Mouse (Mus musculus) c-Kit-positive CD71-positive TER-119-positive erythroid progenitor cells, embryonic 14.5 days (primary cell): ENCODE measurements around the gene Gm11437.

ENCODE experiments used
- DNase-seq: peaks from one replicate; pipeline ENCODE4 v3.0.0-alpha.2; 2013; ENCODE audit warnings: low spot score

Gene Gm11437

GRCm38 (mm10) chr11:84167046-84167526 lies at the start of gene Gm11437:
Gene Gm11437, minus strand, starts transcription at chr11:84167476.
- DNase-seq, result no peak

- no peak for DNase-seq
These were observed 43.6 kb upstream of the Gm11437 start for GRCm38 (mm10) chr11:84210876-84211275.

GRCm38 (mm10) chr11:84205776-84206175 lies 38.5 kb upstream of the Gm11437 start:
- no peak for DNase-seq

- no peak for DNase-seq
These were observed 30.5 kb upstream of the Gm11437 start for GRCm38 (mm10) chr11:84197607-84198402.

- DNase-seq, result no peak
These were observed 27.5 kb upstream of the Gm11437 start for GRCm38 (mm10) chr11:84194751-84195150.

DNA sequence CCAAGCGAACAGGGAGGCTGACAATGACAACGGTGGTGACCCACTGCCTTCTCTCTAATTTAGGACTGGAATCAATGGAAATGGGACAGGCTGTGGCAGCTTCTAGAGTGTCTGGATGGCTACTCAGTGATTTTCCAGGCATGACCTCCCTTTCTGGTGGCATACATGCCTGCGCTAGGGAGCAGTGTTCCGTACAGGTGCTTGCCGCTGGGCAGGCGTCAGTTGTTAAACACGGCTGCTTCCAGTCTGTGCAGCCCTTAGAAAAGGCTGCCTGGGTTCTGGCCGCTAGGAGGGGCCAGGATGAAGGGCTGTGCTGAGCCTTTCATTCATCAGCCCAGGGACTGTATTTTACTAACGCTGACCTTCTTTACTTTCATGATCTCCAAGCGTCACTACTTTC lies 26.0 kb upstream of the Gm11437 start:
- no peak for DNase-seq

- no peak for DNase-seq
These were observed 23.4 kb upstream of the Gm11437 start for GRCm38 (mm10) chr11:84190581-84191233.

- no peak for DNase-seq
These were observed 21.3 kb upstream of the Gm11437 start for GRCm38 (mm10) chr11:84188530-84188929.

- no peak for DNase-seq
These were observed 14.0 kb upstream of the Gm11437 start for GRCm38 (mm10) chr11:84181286-84181685.

DNA sequence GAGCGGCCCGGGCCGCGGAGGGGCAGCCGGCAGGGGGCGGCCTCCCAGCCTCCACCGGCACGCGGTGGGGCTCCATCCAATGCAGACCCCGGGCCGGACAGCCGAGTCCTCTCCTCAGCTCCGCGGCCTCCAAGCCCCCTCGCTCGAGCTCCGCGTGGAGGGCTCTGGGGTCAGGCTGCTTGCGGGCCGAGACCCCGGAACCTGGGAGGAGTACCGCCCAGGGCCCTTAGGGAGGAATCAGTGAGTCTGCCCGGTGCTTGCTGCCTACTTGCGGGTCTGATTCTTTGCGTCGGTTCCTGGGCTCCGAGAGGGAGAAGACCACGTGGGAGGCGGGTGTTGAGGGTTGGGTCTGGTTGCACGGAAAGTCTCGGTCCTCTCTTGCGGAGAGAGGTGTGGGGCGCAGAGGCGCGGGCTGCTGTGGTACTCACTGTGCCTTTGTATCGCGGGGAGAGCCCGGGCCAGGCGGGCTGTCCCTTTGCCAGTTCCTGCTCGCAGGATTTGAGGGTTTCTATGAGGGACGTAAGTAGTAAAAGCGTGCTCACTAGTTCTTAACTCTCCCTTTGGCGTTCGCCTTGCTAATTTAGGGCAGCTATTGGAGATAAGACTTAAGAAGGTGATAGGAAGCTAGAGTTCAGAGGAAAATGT lies 12.8 kb upstream of the Gm11437 start:
- DNase-seq, result peak; percentile 63

- peak; percentile 84 for DNase-seq
These were observed 12.1 kb upstream of the Gm11437 start for GRCm38 (mm10) chr11:84179226-84179953.

GRCm38 (mm10) chr11:84178571-84178970 lies 11.3 kb upstream of the Gm11437 start:
- no peak for DNase-seq

GRCm38 (mm10) chr11:84172539-84173435 lies 5.5 kb upstream of the Gm11437 start:
- no peak for DNase-seq

DNA sequence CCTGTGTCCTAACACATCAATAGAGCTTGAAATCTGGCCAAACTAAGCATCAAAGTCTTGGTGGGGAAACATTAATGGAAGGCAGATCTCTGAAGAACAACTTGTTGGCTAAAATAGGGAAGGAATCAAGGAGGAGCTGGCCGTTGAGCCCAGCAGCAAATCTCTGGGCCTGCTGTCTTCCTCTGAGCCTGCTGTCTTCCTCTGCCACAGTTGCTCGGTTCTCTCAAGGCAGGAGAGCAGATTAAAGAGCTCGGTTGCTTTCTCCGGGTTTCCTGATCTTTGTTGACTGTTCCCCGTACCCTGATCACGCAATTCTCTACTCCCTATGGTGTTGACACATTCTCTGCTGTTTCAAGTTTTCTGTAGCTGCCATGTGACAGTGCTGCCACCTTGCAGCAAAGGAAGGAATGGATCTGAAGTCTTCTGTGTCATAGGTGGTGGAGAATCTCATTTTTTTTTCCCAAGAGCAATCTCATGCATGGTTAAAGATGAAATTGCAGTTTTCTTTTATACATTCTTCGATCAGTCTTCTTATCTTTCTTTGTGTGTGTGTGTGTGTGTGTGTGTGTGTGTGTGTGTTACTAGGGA lies 1.5 kb upstream of the Gm11437 start:
- DNase-seq, result no peak

DNA sequence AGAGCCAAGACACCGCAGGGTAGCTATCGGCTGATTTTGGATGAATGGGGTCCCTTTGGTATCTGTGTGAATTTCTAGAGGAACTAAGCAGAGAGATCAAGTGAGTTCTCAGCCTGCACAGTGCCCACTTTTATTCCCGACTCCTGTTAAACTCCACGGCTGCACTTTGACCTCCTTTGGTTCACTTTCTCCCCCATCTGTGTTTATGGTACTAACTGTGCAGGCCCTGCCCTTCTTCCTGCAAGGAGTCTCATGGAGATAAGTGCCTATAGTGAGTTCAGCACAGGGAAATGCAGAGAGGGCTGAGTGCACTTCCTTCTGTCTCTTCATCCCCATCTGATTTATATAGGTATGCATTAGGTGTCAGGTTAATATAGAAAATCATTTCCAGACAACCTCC lies 2.7 kb downstream of the Gm11437 start:
- no peak for DNase-seq

- no peak for DNase-seq
These were observed 3.2 kb downstream of the Gm11437 start for GRCm38 (mm10) chr11:84164123-84164522.

- DNase-seq, result no peak
These were observed 10.6 kb downstream of the Gm11437 start for GRCm38 (mm10) chr11:84156535-84157262.

GRCm38 (mm10) chr11:84150884-84151283 lies 16.4 kb downstream of the Gm11437 start:
- peak; percentile 40 for DNase-seq

DNA sequence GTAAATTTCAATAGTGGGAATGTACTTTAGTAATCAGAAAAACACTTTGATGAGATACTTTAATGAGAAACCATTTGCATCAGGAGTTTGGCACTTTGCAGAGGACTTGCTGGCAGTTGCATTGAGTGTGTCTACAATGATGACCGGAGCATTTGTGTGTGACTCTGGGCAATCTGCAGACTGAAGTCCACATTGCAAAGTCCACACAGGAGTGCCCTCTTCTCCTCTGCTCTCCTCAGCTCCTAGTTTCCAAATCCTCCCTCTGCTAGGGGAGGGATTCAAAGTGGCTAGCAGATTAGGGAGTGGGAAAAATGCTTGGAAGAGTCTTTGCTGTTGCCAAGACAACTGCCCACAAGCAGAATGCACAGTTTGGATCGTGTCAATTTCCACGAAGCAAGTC lies 21.2 kb downstream of the Gm11437 start:
- DNase-seq, result no peak

- no peak for DNase-seq
These were observed 22.0 kb downstream of the Gm11437 start for GRCm38 (mm10) chr11:84145201-84145798.
